Mouse (Mus musculus): ENCODE measurements at regions not wholly inside any gene's neighbourhood (a gene's known extent, or its start where the extent isn't known, plus 50 kb on each side); places are given as distances from the start of the nearest gene placed in this dataset.

GRCm38 (mm10) chr13:103539577-103539976 lies 205.3 kb upstream of the Mast4 start:
- TF ChIP-seq CTCF (IDR thresholded peaks at IDR 0.05; ENCODE audit: low read depth) (no peak), EP300 (optimal IDR thresholded peaks at IDR 0.05) (no peak)
